Mouse (Mus musculus): ENCODE measurements around the gene Cebpb. TPM values are rescaled to one million over a fixed set of nuclear protein-coding genes. Genes with fewer than 3 reads are reported as not detected.

Gene Cebpb
- polyA plus RNA-seq, 1 experiment from 2014 or later = 77.4 TPM

DNA sequence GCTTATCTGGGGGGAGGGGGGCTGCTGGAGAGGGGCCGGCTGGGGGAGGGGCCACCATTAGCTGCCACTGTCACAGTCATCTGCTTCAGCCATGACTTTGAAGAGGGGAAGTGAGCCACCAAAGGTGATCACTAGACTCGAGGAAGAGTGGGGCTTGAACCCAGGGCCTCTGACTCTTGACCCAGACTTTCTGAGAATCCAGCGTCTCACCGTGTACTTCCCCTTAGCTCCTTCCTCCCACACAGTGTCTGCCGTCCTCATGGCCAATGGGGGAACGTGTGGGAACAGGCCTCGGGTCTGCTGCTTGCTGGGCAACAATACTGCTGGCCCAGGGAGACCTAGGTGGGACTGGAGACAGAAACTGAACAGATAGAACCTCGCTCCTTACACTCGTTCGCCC, 46.1 kb downstream of the Cebpb start:
- 58% methylated on average over 10 of the region's 10 CpGs for WGBS
- Histone ChIP-seq H3K27me3 (ENCODE audit: insufficient read depth, low read length) (no peaks in the 10 kb centered on the region), H3K4me1 (ENCODE audit: insufficient read depth) (no peaks in the 10 kb centered on the region; the same call in 1 of the 2 replicates), H3K27ac (ENCODE audit: low read depth) (no peak overlapping the region), H3K36me3 (ENCODE audit: insufficient read depth) (no peaks in the 10 kb centered on the region), H3K4me2 (no peak overlapping the region), H3K9me3 (ENCODE audit: low read depth, low read length) (no peaks in the 10 kb centered on the region), H3K4me3 (ENCODE audit: low read depth, low read length) (no peak overlapping the region), H3K9ac (no peak overlapping the region)
- DNase-seq (no peak), ATAC-seq (ENCODE audit: insufficient read depth) (no peak)
- no peak for TF ChIP-seq CTCF (IDR thresholded peaks at IDR 0.05; ENCODE audit: low read depth)

GRCm38 (mm10) chr2:167739030-167739429, 50.3 kb downstream of the Cebpb start:
- no peak for ATAC-seq (ENCODE audit: insufficient read depth)

More at GRCm38 (mm10) chr2:167739030-167739429, 50.3 kb downstream of the Cebpb start:
- TF ChIP-seq CTCF (IDR thresholded peaks at IDR 0.05; ENCODE audit: low read depth) = no peak
- H3K4me1 ChIP-seq (ENCODE audit: insufficient read depth) = peaks cover 2% of the 10 kb centered on the region
- H3K9ac ChIP-seq = no peak overlapping the region
- H3K4me2 ChIP-seq = no peak overlapping the region
- no peaks in the 10 kb centered on the region for H3K9me3 ChIP-seq (ENCODE audit: low read depth, low read length)
- no peak overlapping the region for H3K27ac ChIP-seq (ENCODE audit: low read depth)
- H3K36me3 ChIP-seq (ENCODE audit: insufficient read depth) = no peaks in the 10 kb centered on the region
- no peak for DNase-seq
- WGBS = 26% methylated on average over 6 of the region's 6 CpGs
- H3K27me3 ChIP-seq (ENCODE audit: insufficient read depth, low read length) = no peaks in the 10 kb centered on the region
- H3K4me3 ChIP-seq (ENCODE audit: low read depth, low read length) = no peak overlapping the region

Small RNA genes lying within 50 kb of the gene (microRNA-seq; reads per million reads assigned to microRNA genes)
- not detected for gene Gm22355 (ENCODE audit: borderline number of aligned reads)

Other genes starting within 250 kb of the Cebpb start
- 94.7 and 98.7 TPM in 2 replicates for gene Rnf114, start 196.3 kb upstream of the Cebpb start, polyA plus RNA-seq (2014; fragmentation: Nextera tagmentation; extraction: Ambion mirVana)
- 15.6 and 16.4 TPM in 2 replicates for gene Spata2, start 196.0 kb upstream of the Cebpb start, polyA plus RNA-seq (2014; fragmentation: Nextera tagmentation; extraction: Ambion mirVana)
- 152 and 162 TPM in 2 replicates for gene Snai1, start 150.7 kb upstream of the Cebpb start, polyA plus RNA-seq (2014; fragmentation: Nextera tagmentation; extraction: Ambion mirVana)
- gene Ube2v1, start 56.8 kb upstream of the Cebpb start, polyA plus RNA-seq (2014; fragmentation: Nextera tagmentation; extraction: Ambion mirVana) = 275 and 293 TPM in 2 replicates
- gene Gm20431, start 27.4 kb upstream of the Cebpb start, polyA plus RNA-seq (2014; fragmentation: Nextera tagmentation; extraction: Ambion mirVana) = 10.0 and 12.3 TPM in 2 replicates
- 41.6 and 43.3 TPM in 2 replicates for gene Tmem189, start 907 bp downstream of the Cebpb start, polyA plus RNA-seq (2014; fragmentation: Nextera tagmentation; extraction: Ambion mirVana)
- gene Ptpn1, start 243.1 kb downstream of the Cebpb start, polyA plus RNA-seq (2014; fragmentation: Nextera tagmentation; extraction: Ambion mirVana) = 59.3 and 61.3 TPM in 2 replicates